Mouse (Mus musculus): ENCODE results near the gene Gk. TPM values are rescaled to one million over a fixed set of nuclear protein-coding genes. Genes with fewer than 3 reads are reported as not detected.

The Gk gene
- polyA plus RNA-seq, 1 experiment from 2014 or later = 12.7 TPM

GRCm38 (mm10) chrX:85682125-85682524 is 94.5 kb downstream of the Gk start:
- Histone ChIP-seq H3K27me3 (replicated peaks; ENCODE audit: control insufficient read depth, insufficient read depth, low read length) (no peaks in the 10 kb centered on the region), H3K4me3 (ENCODE audit: low read length) (no peak overlapping the region), H3K4me2 (ENCODE audit: low read length) (no peak overlapping the region), H3K4me1 (ENCODE audit: control insufficient read depth, insufficient read depth, low read depth, low read length) (no peaks in the 10 kb centered on the region), H3K36me3 (ENCODE audit: control insufficient read depth, insufficient read depth, low read length) (no peaks in the 10 kb centered on the region), H3K9ac (ENCODE audit: low read depth, low read length) (no peak overlapping the region), H3K9me3 (ENCODE audit: control insufficient read depth, low read length) (no peaks in the 10 kb centered on the region), H3K27ac (ENCODE audit: low read depth, low read length) (no peak overlapping the region)
- ATAC-seq = no peak
- WGBS = 75% methylated on average over 1 of the region's 1 CpGs

- WGBS = 15% methylated on average over 7 of the region's 7 CpGs
- no peaks in the 10 kb centered on the region for H3K27me3 ChIP-seq (replicated peaks; ENCODE audit: control insufficient read depth, insufficient read depth, low read length)
- ATAC-seq = 0 out of 2 replicates have a peak, but pooled peaks have one; percentile 37
Measured at GRCm38 (mm10) chrX:85676808-85677207, 99.8 kb downstream of the Gk start.

More at GRCm38 (mm10) chrX:85676808-85677207, 99.8 kb downstream of the Gk start:
- Histone ChIP-seq H3K9ac (ENCODE audit: low read depth, low read length) (no peak overlapping the region), H3K4me3 (ENCODE audit: low read length) (no peak overlapping the region), H3K4me2 (ENCODE audit: low read length) (no peak overlapping the region), H3K36me3 (ENCODE audit: control insufficient read depth, insufficient read depth, low read length) (no peaks in the 10 kb centered on the region), H3K27ac (ENCODE audit: low read depth, low read length) (no peak overlapping the region), H3K9me3 (ENCODE audit: control insufficient read depth, low read length) (no peaks in the 10 kb centered on the region), H3K4me1 (ENCODE audit: control insufficient read depth, insufficient read depth, low read depth, low read length) (no peaks in the 10 kb centered on the region)

Other genes starting within 250 kb of the Gk start
- 6.4 and 8.1 TPM in 2 replicates for gene Tab3, start 202.8 kb downstream of the Gk start, polyA plus RNA-seq (2015; fragmentation: Nextera tagmentation; extraction: Ambion mirVana)
- 0.06 TPM in 1 of 2 replicates, not detected in the other for gene 5430427O19Rik, start 93.5 kb upstream of the Gk start, polyA plus RNA-seq (2015; fragmentation: Nextera tagmentation; extraction: Ambion mirVana)